Mouse (Mus musculus): ENCODE data around the gene Obp2a. TPM values are rescaled to one million over a fixed set of nuclear protein-coding genes. Genes with fewer than 3 reads are reported as not detected.

Obp2a gene
- total RNA-seq, 1 experiment = not detected

DNA sequence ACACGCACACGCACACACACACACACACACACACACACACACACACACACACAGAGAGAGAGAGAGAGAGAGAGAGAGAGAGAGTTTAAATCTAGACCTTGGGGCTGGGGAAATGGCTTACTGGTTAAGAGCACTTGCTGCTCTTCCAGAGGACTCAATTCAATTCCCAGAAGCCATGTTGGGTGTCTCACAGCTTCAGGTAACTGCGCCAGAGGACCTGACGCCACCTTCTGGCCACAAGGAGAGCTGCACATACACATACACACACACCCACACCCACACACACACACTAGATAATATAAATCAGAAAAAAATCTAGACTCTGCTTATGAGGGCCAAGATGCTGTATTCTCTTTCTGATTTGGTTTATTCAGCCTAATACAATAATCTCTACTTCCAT is 12.9 kb upstream of the Obp2a start:
- in situ Hi-C loops (cut with MboI; ENCODE audit: low sequenced_read_pairs in 2 of 2, unreplicated experiment in 2 of 2) = no loop called here

DNA sequence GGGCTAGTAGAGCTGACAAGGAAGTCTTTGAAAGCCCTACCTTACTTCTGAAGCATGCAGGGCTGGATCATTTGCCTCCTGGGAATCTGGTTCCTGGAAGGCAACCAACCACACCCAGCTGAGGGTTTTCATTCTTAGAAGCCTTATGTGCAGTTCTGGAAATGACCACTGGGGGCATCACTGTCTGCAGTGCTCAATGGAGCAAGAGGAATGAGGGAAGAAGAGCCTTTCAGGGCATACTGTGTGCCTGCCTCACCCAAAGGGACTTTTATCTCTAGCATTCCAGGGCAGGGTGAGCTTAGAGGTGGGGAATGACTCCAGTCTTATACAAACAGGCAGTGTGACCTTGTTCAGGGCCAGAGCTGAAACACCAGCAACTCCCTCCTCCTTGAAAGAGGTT is 5.2 kb upstream of the Obp2a start:
- no peaks in the 10 kb centered on the region for H3K4me1 ChIP-seq (ENCODE audit: control insufficient read depth in 2 of 2, insufficient read depth in 2 of 2, low read length in 2 of 2, poor library complexity in 1 of 2)
- H3K27ac ChIP-seq (ENCODE audit: insufficient read depth, low read depth, low read length, poor library complexity, severe bottlenecking) = no peak overlapping the region
- H3K9me3 ChIP-seq (ENCODE audit: control insufficient read depth, insufficient read depth, low read depth, low read length) = no peaks in the 10 kb centered on the region
- TF ChIP-seq MAFK (IDR thresholded peaks at IDR 0.05; ENCODE audit: insufficient read depth, low read depth, low read length) (no peak), CHD2 (IDR thresholded peaks at IDR 0.05; ENCODE audit: low read depth, low read length) (no peak), ZC3H11A (IDR thresholded peaks at IDR 0.05; ENCODE audit: borderline replicate concordance, low read depth, low read length) (no peak), ZNF384 (IDR thresholded peaks at IDR 0.05; ENCODE audit: low read depth, low read length) (no peak), HCFC1 (IDR thresholded peaks at IDR 0.05; ENCODE audit: borderline replicate concordance, insufficient read depth, low read length) (no peak)
- in situ Hi-C loops (cut with MboI; ENCODE audit: low sequenced_read_pairs in 2 of 2, unreplicated experiment in 2 of 2) = no loop called here
- no peak overlapping the region for H3K4me3 ChIP-seq (ENCODE audit: insufficient read depth in 1 of 2, low read depth in 1 of 2, low read length in 2 of 2, poor library complexity in 1 of 2, severe bottlenecking in 1 of 2)
- DNase-seq (ENCODE audit: low read depth, low spot score) = peak; percentile 96
- no peaks in the 10 kb centered on the region for H3K36me3 ChIP-seq (ENCODE audit: control insufficient read depth, insufficient read depth, low read length, poor library complexity, severe bottlenecking)
- no peak overlapping the region for H3K9ac ChIP-seq (ENCODE audit: insufficient read depth, low read depth, low read length, poor library complexity, severe bottlenecking)

More for the DNA sequence above, 12.9 kb upstream of the Obp2a start:
- no peak overlapping the region for H3K9ac ChIP-seq (ENCODE audit: insufficient read depth, low read depth, low read length, poor library complexity, severe bottlenecking)
- no peak overlapping the region for H3K27ac ChIP-seq (ENCODE audit: insufficient read depth, low read depth, low read length, poor library complexity, severe bottlenecking)
- no peaks in the 10 kb centered on the region for H3K4me1 ChIP-seq (ENCODE audit: control insufficient read depth in 2 of 2, insufficient read depth in 2 of 2, low read length in 2 of 2, poor library complexity in 1 of 2)
- no peaks in the 10 kb centered on the region for H3K9me3 ChIP-seq (ENCODE audit: control insufficient read depth, insufficient read depth, low read depth, low read length)
- TF ChIP-seq HCFC1 (IDR thresholded peaks at IDR 0.05; ENCODE audit: borderline replicate concordance, insufficient read depth, low read length) (no peak), ZNF384 (IDR thresholded peaks at IDR 0.05; ENCODE audit: low read depth, low read length) (no peak), MAFK (IDR thresholded peaks at IDR 0.05; ENCODE audit: insufficient read depth, low read depth, low read length) (no peak), ZC3H11A (IDR thresholded peaks at IDR 0.05; ENCODE audit: borderline replicate concordance, low read depth, low read length) (no peak), CHD2 (IDR thresholded peaks at IDR 0.05; ENCODE audit: low read depth, low read length) (no peak)
- H3K4me3 ChIP-seq (ENCODE audit: insufficient read depth in 1 of 2, low read depth in 1 of 2, low read length in 2 of 2, poor library complexity in 1 of 2, severe bottlenecking in 1 of 2) = no peak overlapping the region
- no peak for DNase-seq (ENCODE audit: low read depth, low spot score)
- H3K36me3 ChIP-seq (ENCODE audit: control insufficient read depth, insufficient read depth, low read length, poor library complexity, severe bottlenecking) = no peaks in the 10 kb centered on the region

DNA sequence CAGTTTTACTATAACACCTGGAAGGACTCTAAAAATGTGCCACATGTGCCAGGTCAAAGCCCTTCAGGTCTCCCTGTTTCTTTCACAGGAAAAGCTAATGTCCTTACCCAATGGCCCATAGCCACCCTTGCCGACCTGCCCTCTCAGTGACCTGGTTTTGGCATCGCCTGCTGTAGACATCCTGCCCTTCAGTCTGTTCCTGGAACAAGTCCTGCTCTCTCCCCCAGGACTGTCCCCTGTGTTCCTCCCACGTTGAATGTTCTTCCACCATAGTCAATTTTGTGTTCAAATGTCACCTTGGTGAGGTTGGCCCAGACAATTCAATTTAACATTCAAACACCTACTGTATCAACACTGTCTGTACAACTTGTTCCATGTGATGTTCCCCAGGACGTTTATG is 2.9 kb upstream of the Obp2a start:
- Histone ChIP-seq H3K36me3 (ENCODE audit: control insufficient read depth, insufficient read depth, low read length, poor library complexity, severe bottlenecking) (no peaks in the 10 kb centered on the region), H3K4me3 (ENCODE audit: insufficient read depth in 1 of 2, low read depth in 1 of 2, low read length in 2 of 2, poor library complexity in 1 of 2, severe bottlenecking in 1 of 2) (no peak overlapping the region), H3K4me1 (ENCODE audit: control insufficient read depth in 2 of 2, insufficient read depth in 2 of 2, low read length in 2 of 2, poor library complexity in 1 of 2) (no peaks in the 10 kb centered on the region), H3K9ac (ENCODE audit: insufficient read depth, low read depth, low read length, poor library complexity, severe bottlenecking) (no peak overlapping the region), H3K9me3 (ENCODE audit: control insufficient read depth, insufficient read depth, low read depth, low read length) (no peaks in the 10 kb centered on the region), H3K27ac (ENCODE audit: insufficient read depth, low read depth, low read length, poor library complexity, severe bottlenecking) (no peak overlapping the region)
- no peak for TF ChIP-seq ZNF384 (IDR thresholded peaks at IDR 0.05; ENCODE audit: low read depth, low read length)
- no peak for TF ChIP-seq CHD2 (IDR thresholded peaks at IDR 0.05; ENCODE audit: low read depth, low read length)
- no peak for TF ChIP-seq HCFC1 (IDR thresholded peaks at IDR 0.05; ENCODE audit: borderline replicate concordance, insufficient read depth, low read length)
- TF ChIP-seq ZC3H11A (IDR thresholded peaks at IDR 0.05; ENCODE audit: borderline replicate concordance, low read depth, low read length) = no peak
- no peak for TF ChIP-seq MAFK (IDR thresholded peaks at IDR 0.05; ENCODE audit: insufficient read depth, low read depth, low read length)
- DNase-seq (ENCODE audit: low read depth, low spot score) = no peak
- in situ Hi-C loops (cut with MboI; ENCODE audit: low sequenced_read_pairs in 2 of 2, unreplicated experiment in 2 of 2) = no loop called here

DNA sequence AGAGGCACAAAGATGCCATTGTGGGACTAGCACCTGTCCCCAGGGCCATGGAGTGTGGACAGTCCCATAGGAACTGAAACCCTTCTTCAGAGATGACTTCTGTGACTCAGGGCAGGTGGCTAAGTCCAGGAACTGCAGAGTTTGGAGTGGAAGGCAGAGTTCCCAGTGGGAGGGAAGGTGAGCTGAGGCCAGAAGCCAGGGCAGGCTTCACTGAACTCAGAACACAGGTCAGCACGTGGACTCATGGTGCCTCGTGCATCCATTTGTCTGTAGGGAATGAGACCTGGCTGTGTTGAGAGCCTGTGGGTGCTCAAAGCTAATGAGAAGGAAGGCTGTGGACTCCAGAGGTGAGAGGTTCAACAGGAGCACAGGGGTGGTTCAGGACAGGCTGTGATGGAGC is 1.1 kb upstream of the Obp2a start:
- DNase-seq (ENCODE audit: low read depth, low spot score) = no peak

DNA sequence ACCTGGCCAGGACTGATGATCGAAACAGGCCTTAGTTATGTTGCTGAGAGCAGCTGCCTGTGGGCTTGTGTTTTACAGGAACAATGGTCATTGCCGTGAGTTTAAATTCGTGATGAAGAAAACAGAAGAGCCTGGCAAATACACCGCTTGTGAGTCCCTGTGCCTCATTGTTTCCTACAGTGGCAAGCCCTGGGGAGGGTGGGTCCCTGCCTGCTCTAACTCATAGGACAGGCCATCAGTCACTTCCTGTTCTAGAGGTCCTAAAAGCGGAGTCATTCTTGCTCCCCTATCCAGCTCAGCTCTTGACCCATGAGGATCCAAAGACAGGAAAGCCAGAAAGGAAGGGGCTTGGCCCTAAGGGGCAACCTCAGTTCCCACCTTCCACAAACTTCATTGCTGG is 1.2 kb downstream of the Obp2a start:
- no peak overlapping the region for H3K9ac ChIP-seq (ENCODE audit: insufficient read depth, low read depth, low read length, poor library complexity, severe bottlenecking)
- H3K9me3 ChIP-seq (ENCODE audit: control insufficient read depth, insufficient read depth, low read depth, low read length) = no peaks in the 10 kb centered on the region
- DNase-seq (ENCODE audit: low read depth, low spot score) = no peak
- in situ Hi-C loops (cut with MboI; ENCODE audit: low sequenced_read_pairs in 2 of 2, unreplicated experiment in 2 of 2) = no loop called here
- no peak overlapping the region for H3K4me3 ChIP-seq (ENCODE audit: insufficient read depth in 1 of 2, low read depth in 1 of 2, low read length in 2 of 2, poor library complexity in 1 of 2, severe bottlenecking in 1 of 2)
- no peaks in the 10 kb centered on the region for H3K36me3 ChIP-seq (ENCODE audit: control insufficient read depth, insufficient read depth, low read length, poor library complexity, severe bottlenecking)
- no peak overlapping the region for H3K27ac ChIP-seq (ENCODE audit: insufficient read depth, low read depth, low read length, poor library complexity, severe bottlenecking)
- TF ChIP-seq CHD2 (IDR thresholded peaks at IDR 0.05; ENCODE audit: low read depth, low read length) (no peak), HCFC1 (IDR thresholded peaks at IDR 0.05; ENCODE audit: borderline replicate concordance, insufficient read depth, low read length) (no peak), ZC3H11A (IDR thresholded peaks at IDR 0.05; ENCODE audit: borderline replicate concordance, low read depth, low read length) (no peak), ZNF384 (IDR thresholded peaks at IDR 0.05; ENCODE audit: low read depth, low read length) (no peak), MAFK (IDR thresholded peaks at IDR 0.05; ENCODE audit: insufficient read depth, low read depth, low read length) (no peak)
- H3K4me1 ChIP-seq (ENCODE audit: control insufficient read depth in 2 of 2, insufficient read depth in 2 of 2, low read length in 2 of 2, poor library complexity in 1 of 2) = no peaks in the 10 kb centered on the region

More for the DNA sequence above, 1.1 kb upstream of the Obp2a start:
- in situ Hi-C loops (cut with MboI; ENCODE audit: low sequenced_read_pairs in 2 of 2, unreplicated experiment in 2 of 2) = no loop called here
- H3K9me3 ChIP-seq (ENCODE audit: control insufficient read depth, insufficient read depth, low read depth, low read length) = no peaks in the 10 kb centered on the region
- no peak overlapping the region for H3K9ac ChIP-seq (ENCODE audit: insufficient read depth, low read depth, low read length, poor library complexity, severe bottlenecking)
- H3K27ac ChIP-seq (ENCODE audit: insufficient read depth, low read depth, low read length, poor library complexity, severe bottlenecking) = no peak overlapping the region
- H3K4me1 ChIP-seq (ENCODE audit: control insufficient read depth in 2 of 2, insufficient read depth in 2 of 2, low read length in 2 of 2, poor library complexity in 1 of 2) = no peaks in the 10 kb centered on the region
- TF ChIP-seq MAFK (IDR thresholded peaks at IDR 0.05; ENCODE audit: insufficient read depth, low read depth, low read length) (no peak), ZC3H11A (IDR thresholded peaks at IDR 0.05; ENCODE audit: borderline replicate concordance, low read depth, low read length) (no peak), ZNF384 (IDR thresholded peaks at IDR 0.05; ENCODE audit: low read depth, low read length) (no peak), HCFC1 (IDR thresholded peaks at IDR 0.05; ENCODE audit: borderline replicate concordance, insufficient read depth, low read length) (no peak), CHD2 (IDR thresholded peaks at IDR 0.05; ENCODE audit: low read depth, low read length) (no peak)
- no peak overlapping the region for H3K4me3 ChIP-seq (ENCODE audit: insufficient read depth in 1 of 2, low read depth in 1 of 2, low read length in 2 of 2, poor library complexity in 1 of 2, severe bottlenecking in 1 of 2)
- H3K36me3 ChIP-seq (ENCODE audit: control insufficient read depth, insufficient read depth, low read length, poor library complexity, severe bottlenecking) = no peaks in the 10 kb centered on the region

Measured in ES-E14 (cell line).